Mouse (Mus musculus): ENCODE data around the gene Hjurp. TPM values are rescaled to one million over a fixed set of nuclear protein-coding genes. Genes with fewer than 3 reads are reported as not detected.

Gene Hjurp
- total and polyA plus RNA-seq, 3 experiments, result 67.6 to 80.8 (median 69.8) TPM

- in situ Hi-C loops (cut with MboI; ENCODE audit: low pct_ligation_motif_present, low pct_unique_long_range_greater_than_20kb, low sequenced_read_pairs), result loop anchor here (10.0 to 25.0 kb wide), 2 partner anchors 155 to 328 kb away; partner anchors contain the start of gene Ugt1a6a
- H3K79me2 ChIP-seq (replicated peaks; ENCODE audit: control insufficient read depth, extremely low read depth, insufficient read depth, poor library complexity, severe bottlenecking), result no peaks in the 10 kb centered on the region
- peaks cover 10% of the 10 kb centered on the region for H3K9me3 ChIP-seq (replicated peaks; ENCODE audit: low read length)
- no peak overlapping the region for H3K4me3 ChIP-seq (replicated peaks in 1 of 3; ENCODE audit: low read depth in 2 of 3, low read length in 2 of 3, poor library complexity in 1 of 3)
- dilution Hi-C loops (cut with MboI; ENCODE audit: extremely low pct_ligation_motif_present, extremely low pct_unique_long_range_greater_than_20kb, low sequenced_read_pairs), result no loop called here
- H3K4me2 ChIP-seq (ENCODE audit: insufficient read depth, low read depth, poor library complexity, severe bottlenecking), result no peak overlapping the region
- H3K4me1 ChIP-seq (ENCODE audit: control insufficient read depth in 1 of 2, insufficient read depth in 2 of 2), result no peaks in the 10 kb centered on the region
- H3K27ac ChIP-seq (ENCODE audit: insufficient read depth, low read depth), result no peak overlapping the region
- no peaks in the 10 kb centered on the region for H3K36me3 ChIP-seq (replicated peaks in 1 of 2; ENCODE audit: control insufficient read depth in 1 of 2, insufficient read depth in 1 of 2, low read length in 1 of 2)
- peak; percentile 91 for DNase-seq (ENCODE audit: extremely low read depth)
- H3K27me3 ChIP-seq (replicated peaks), result peaks cover 63% of the 10 kb centered on the region
- TF ChIP-seq IRF4 (IDR thresholded peaks at IDR 0.05; ENCODE audit: low read depth, low read length) (0 out of 2 replicates have a peak, but pooled peaks have one; percentile 24), MAX (IDR thresholded peaks at IDR 0.05; ENCODE audit: low read length) (peak; percentile 63; the same call in 1 of the 2 replicates), ZC3H11A (IDR thresholded peaks at IDR 0.05; ENCODE audit: low read depth, low read length) (0 out of 2 replicates have a peak, but pooled peaks have one; percentile 11), RAD21 (IDR thresholded peaks at IDR 0.05; ENCODE audit: low read depth, low read length) (peak; percentile 88), EP300 (IDR thresholded peaks at IDR 0.05; ENCODE audit: low read length) (no peak), CTCF (conservative IDR thresholded peaks at IDR 0.05 in 1 of 2, IDR thresholded peaks at IDR 0.05 in 1 of 2; ENCODE audit: low read depth in 2 of 2, low read length in 2 of 2) (peak in 1 of 2 experiments; percentile 98; a peak in 2 of 4 replicates), ELF1 (IDR thresholded peaks at IDR 0.05; ENCODE audit: low read depth, low read length) (no peak), MYC (IDR thresholded peaks at IDR 0.05; ENCODE audit: low read depth, low read length) (peak; percentile 75), SMC3 (IDR thresholded peaks at IDR 0.05; ENCODE audit: low read depth, low read length) (peak; percentile 89)
- no peak overlapping the region for H3K9ac ChIP-seq (ENCODE audit: insufficient read depth, low read depth)
These were observed 12.5 kb upstream of the Hjurp start for GRCm38 (mm10) chr1:88289917-88290316.

DNA sequence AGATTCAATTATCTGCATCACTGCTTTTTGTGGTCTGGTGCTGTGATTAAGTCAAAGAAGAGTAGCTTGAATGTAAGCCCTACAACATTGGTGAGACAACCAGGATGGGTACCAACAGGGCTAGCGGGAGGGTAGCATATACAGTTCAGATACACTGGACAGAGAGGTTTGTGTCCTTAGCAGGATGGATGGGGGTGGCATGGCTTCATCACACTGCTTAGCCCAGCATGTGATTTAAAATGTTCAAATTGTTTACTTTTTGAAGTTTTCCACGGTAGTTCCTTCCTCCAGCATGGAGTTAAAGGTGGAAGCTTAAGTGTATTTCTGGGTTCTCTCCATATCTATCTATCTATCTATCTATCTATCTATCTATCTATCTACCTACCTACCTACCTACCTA, 11.7 kb upstream of the Hjurp start:
- Histone ChIP-seq H3K27me3 (replicated peaks) (peaks cover 64% of the 10 kb centered on the region), H3K9me3 (replicated peaks; ENCODE audit: low read length) (peaks cover 18% of the 10 kb centered on the region), H3K4me1 (ENCODE audit: control insufficient read depth in 1 of 2, insufficient read depth in 2 of 2) (peaks cover 6 to 7% of the 10 kb centered on the region in 2 experiments), H3K27ac (ENCODE audit: insufficient read depth, low read depth) (no peak overlapping the region), H3K36me3 (replicated peaks in 1 of 2; ENCODE audit: control insufficient read depth in 1 of 2, insufficient read depth in 1 of 2, low read length in 1 of 2) (no peaks in the 10 kb centered on the region), H3K9ac (ENCODE audit: insufficient read depth, low read depth) (no peak overlapping the region), H3K4me2 (ENCODE audit: insufficient read depth, low read depth, poor library complexity, severe bottlenecking) (no peak overlapping the region), H3K4me3 (replicated peaks in 1 of 3; ENCODE audit: low read depth in 2 of 3, low read length in 2 of 3, poor library complexity in 1 of 3) (no peak overlapping the region), H3K79me2 (replicated peaks; ENCODE audit: control insufficient read depth, extremely low read depth, insufficient read depth, poor library complexity, severe bottlenecking) (no peaks in the 10 kb centered on the region)
- dilution Hi-C loops (cut with MboI; ENCODE audit: extremely low pct_ligation_motif_present, extremely low pct_unique_long_range_greater_than_20kb, low sequenced_read_pairs) (no loop called here), in situ Hi-C loops (cut with MboI; ENCODE audit: low pct_ligation_motif_present, low pct_unique_long_range_greater_than_20kb, low sequenced_read_pairs) (loop anchor here (10.0 to 25.0 kb wide), 2 partner anchors 154 to 327 kb away; partner anchors contain the start of gene Ugt1a6a)
- DNase-seq (ENCODE audit: extremely low read depth), result no peak
- TF ChIP-seq MAZ (IDR thresholded peaks at IDR 0.05; ENCODE audit: low read depth, low read length) (no peak), CHD2 (IDR thresholded peaks at IDR 0.05; ENCODE audit: low read length) (no peak), ETS1 (conservative IDR thresholded peaks at IDR 0.05; ENCODE audit: low read depth, low read length) (no peak), JUND (conservative IDR thresholded peaks at IDR 0.05; ENCODE audit: low read depth, low read length) (no peak), RAD21 (IDR thresholded peaks at IDR 0.05; ENCODE audit: low read depth, low read length) (no peak), IRF4 (IDR thresholded peaks at IDR 0.05; ENCODE audit: low read depth, low read length) (no peak)

GRCm38 (mm10) chr1:88288789-88289127, 11.3 kb upstream of the Hjurp start:
- peaks cover 61% of the 10 kb centered on the region for H3K27me3 ChIP-seq (replicated peaks)
- no peaks in the 10 kb centered on the region for H3K79me2 ChIP-seq (replicated peaks; ENCODE audit: control insufficient read depth, extremely low read depth, insufficient read depth, poor library complexity, severe bottlenecking)
- H3K9me3 ChIP-seq (replicated peaks; ENCODE audit: low read length), result peaks cover 18% of the 10 kb centered on the region
- H3K4me1 ChIP-seq (ENCODE audit: control insufficient read depth in 1 of 2, insufficient read depth in 2 of 2), result peaks cover 9 to 11% of the 10 kb centered on the region in 2 experiments
- H3K9ac ChIP-seq (ENCODE audit: insufficient read depth, low read depth), result no peak overlapping the region
- TF ChIP-seq ETS1 (conservative IDR thresholded peaks at IDR 0.05; ENCODE audit: low read depth, low read length), result no peak
- TF ChIP-seq MAX (IDR thresholded peaks at IDR 0.05; ENCODE audit: low read length), result 0 out of 2 replicates have a peak, but pooled peaks have one; percentile 18
- no peaks in the 10 kb centered on the region for H3K36me3 ChIP-seq (replicated peaks in 1 of 2; ENCODE audit: control insufficient read depth in 1 of 2, insufficient read depth in 1 of 2, low read length in 1 of 2)
- dilution Hi-C loops (cut with MboI; ENCODE audit: extremely low pct_ligation_motif_present, extremely low pct_unique_long_range_greater_than_20kb, low sequenced_read_pairs) (no loop called here), in situ Hi-C loops (cut with MboI; ENCODE audit: low pct_ligation_motif_present, low pct_unique_long_range_greater_than_20kb, low sequenced_read_pairs) (loop anchor here (10.0 to 25.0 kb wide), 2 partner anchors 154 to 326 kb away; partner anchors contain the start of gene Ugt1a6a)
- H3K4me2 ChIP-seq (ENCODE audit: insufficient read depth, low read depth, poor library complexity, severe bottlenecking), result no peak overlapping the region
- H3K4me3 ChIP-seq (replicated peaks in 1 of 3; ENCODE audit: low read depth in 2 of 3, low read length in 2 of 3, poor library complexity in 1 of 3), result no peak overlapping the region
- no peak for DNase-seq (ENCODE audit: extremely low read depth)
- H3K27ac ChIP-seq (ENCODE audit: insufficient read depth, low read depth), result no peak overlapping the region
